Mouse (Mus musculus) B cell, adult 62 days (primary cell): ENCODE results near the gene Ak9. TPM values are rescaled to one million over a fixed set of nuclear protein-coding genes. Genes with fewer than 3 reads are reported as not detected.

Experiments used
- total RNA-seq: library from RNA; stranded (reverse); gene quantifications from 4 replicates; pipeline ENCODE4 v1.2.4, GENCODE M21; 2023

The Ak9 gene
- total RNA-seq, result 0.09 to 0.19 TPM (median 0.09 TPM) in 3 of 4 replicates, not detected in the other

GRCm38 (mm10) chr10:41303639-41304444 lies at the start of gene Ak9:
TSS of gene Ak9 (plus strand) at chr10:41303980.

GRCm38 (mm10) chr10:41302689-41303431 lies 920 bp upstream of the Ak9 start, which contains the start of gene Fig4:
TSS of gene Fig4 (minus strand) at chr10:41303260.

GRCm38 (mm10) chr10:41450137-41450670 lies 146.4 kb downstream of the Ak9 start, which contains the start of gene Zbtb24:
TSS of gene Zbtb24 (plus strand) at chr10:41450383.

GRCm38 (mm10) chr10:41476171-41477017 lies 172.6 kb downstream of the Ak9 start, which contains the start of gene Mical1:
TSS of gene Mical1 (plus strand) at chr10:41476314.

Other genes with a start within 250 kb of the Ak9 start
- not detected in 4 replicates for gene Gpr6, start 231.7 kb upstream of the Ak9 start, total RNA-seq
- gene Fig4, start 720 bp upstream of the Ak9 start, total RNA-seq, result 31.4 to 34.3 TPM (median 32.6 TPM) in 4 replicates
- gene Zbtb24, start 146.4 kb downstream of the Ak9 start, total RNA-seq, result 39.8 to 48.2 TPM (median 42.5 TPM) in 4 replicates
- 329 to 349 TPM (median 331 TPM) in 4 replicates for gene Mical1, start 172.3 kb downstream of the Ak9 start, total RNA-seq
- gene Smpd2, start 186.4 kb downstream of the Ak9 start, total RNA-seq, result 18.6 to 25.2 TPM (median 22.7 TPM) in 4 replicates
- 2.0 to 2.1 TPM in 2 of 4 replicates, not detected in the others for gene Ppil6, start 186.5 kb downstream of the Ak9 start, total RNA-seq
- 288 to 300 TPM (median 291 TPM) in 4 replicates for gene Cd164, start 215.4 kb downstream of the Ak9 start, total RNA-seq